Mouse (Mus musculus): ENCODE results near the gene Taf5l.

DNA sequence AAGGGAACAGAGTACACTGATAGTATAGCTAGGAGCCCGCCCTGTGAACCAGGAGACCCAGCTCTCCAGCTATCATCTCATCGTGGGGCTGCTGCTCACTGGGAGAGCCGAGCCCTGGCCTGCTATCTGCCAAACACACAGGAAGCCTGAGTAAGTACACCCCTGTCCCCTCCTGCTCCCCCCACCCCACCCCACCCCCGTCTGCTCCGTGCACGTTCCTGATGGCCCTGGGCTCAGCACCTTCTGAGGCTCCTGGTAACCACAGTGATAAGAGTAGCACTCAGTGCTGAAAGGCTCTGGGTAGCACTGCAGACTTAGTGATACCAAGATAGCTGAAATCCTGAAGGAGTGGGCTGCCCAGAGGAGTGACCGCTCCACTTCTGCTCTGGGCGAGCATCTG lies 42.3 kb downstream of the Taf5l start:
- TF ChIP-seq CTCF (IDR thresholded peaks at IDR 0.05): no peak
- TF ChIP-seq EP300 (IDR thresholded peaks at IDR 0.05): no peak
